Mouse (Mus musculus) regulatory T cell (primary cell): ENCODE measurements around the gene Cpne1.

Source experiments
- in situ Hi-C: fragments of 300-600 bp; cut with MboI, MseI; formaldehyde crosslinking; loops from one replicate; pipeline ENCODE4 v1.15.1; 2025; ENCODE audit warnings: high pct_unique_total_duplicates

Gene Cpne1

DNA sequence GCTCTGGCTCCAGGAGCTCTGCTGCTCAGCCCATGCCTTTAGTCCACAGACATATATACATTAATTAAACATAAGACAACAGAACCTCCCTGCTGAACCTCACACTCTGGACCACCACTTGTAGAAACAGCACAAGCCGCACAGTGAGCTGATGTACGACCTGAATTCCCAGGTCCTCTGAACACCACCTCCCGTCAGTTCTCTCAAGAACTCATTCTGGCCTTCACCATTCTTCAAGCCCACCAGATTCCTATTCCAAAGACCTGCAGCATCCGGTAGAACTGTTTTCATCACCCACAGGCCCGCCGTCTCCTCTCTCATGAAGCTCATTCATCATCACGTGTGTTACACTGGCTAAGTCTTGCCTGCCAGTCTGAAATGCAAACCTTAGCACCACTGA lies 31.4 kb downstream of the Cpne1 start:
- in situ Hi-C loops: no loop called here

DNA sequence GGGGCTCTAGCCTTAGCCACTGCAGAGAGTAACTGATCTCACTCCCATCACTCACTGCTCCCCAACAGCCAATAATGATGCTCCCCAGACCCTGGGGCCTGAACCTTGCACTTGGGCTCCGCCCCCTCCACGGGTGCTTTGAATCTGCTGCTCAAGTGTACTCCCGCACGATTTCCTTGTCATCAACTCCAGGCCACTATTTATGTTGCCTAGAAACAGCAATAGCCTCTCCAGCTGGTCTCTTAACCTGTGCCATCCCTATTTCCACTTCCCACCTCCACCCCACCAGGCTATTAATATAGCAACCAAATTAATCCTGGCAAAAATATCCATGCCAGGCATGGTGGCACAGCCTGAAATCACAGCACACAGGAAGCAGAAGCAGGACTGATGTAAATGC lies 32.1 kb downstream of the Cpne1 start:
- in situ Hi-C loops: no loop called here

DNA sequence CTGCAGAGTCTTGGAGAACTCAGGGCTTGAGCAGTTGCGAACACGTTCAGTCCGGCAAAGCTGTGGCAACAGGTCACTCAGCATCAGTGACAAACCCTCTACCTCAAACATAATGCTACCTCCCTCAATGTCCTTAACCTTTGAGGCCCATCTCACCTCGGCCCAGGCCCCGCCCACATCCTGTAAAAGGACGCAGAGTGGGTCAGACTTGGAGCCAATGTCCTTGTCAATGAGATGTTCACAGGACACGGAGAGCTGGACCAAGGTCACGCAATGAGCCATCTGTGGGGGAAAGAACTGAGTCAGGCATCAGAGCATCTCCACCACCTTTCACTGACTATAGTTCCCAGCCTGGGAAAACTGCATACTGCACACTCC lies 32.6 kb downstream of the Cpne1 start:
- in situ Hi-C loops: no loop called here

DNA sequence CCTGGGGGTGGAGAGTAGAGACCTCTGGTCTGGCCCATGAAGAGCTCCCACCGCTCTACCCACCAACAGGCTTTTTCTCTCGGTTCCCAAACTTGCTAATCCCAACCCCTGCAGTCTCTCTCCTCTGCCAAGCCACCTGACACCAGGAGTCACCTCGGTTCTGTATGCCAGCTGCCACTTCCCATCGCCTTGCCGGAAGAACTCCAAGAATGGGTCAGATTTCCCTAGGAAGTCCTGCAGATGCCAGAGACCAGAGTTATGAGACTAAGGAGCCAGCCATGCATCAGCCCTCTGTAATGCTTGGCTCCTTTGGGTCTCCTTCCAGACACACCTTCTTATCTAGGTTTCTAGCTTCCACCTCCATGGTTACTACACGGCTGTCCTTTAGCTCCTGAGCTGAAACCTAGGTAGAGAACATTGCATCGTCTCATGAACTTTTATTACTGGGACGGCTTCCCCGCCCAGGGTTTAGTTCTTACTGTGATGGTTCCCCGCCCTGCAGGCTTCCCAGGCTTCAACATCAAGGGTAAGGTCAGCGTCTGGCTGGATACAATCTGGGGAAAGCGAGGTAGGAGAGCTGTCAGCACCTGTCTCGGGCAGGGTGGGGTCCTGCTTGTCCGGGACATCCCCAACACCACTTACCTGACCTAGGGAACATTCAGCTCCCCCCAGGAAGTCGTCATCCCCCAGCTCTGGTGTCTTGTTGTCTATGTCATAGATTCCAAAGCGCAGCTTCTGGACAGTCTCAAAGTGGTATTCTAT lies 33.2 kb downstream of the Cpne1 start:
- in situ Hi-C loops: no loop called here

DNA sequence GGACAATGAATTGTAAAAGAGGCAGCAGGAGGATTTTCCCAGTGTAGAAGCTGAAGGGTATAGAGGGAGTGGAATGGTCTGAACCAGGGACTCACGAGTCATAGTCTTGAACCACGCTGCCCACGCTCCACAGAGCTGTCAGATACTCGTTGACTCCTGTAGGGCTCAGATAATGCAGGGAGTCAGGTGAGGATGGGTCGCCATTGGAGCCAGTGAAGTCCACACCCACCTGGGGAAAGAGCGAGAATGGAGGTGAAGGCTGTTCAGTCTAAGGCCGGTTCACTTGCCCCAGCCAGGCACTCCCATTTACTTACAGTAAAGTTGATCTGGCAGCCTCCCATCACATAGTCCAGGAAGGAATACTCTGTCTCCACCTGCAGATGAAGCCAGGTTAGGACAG lies 34.3 kb downstream of the Cpne1 start:
- in situ Hi-C loops: no loop called here

DNA sequence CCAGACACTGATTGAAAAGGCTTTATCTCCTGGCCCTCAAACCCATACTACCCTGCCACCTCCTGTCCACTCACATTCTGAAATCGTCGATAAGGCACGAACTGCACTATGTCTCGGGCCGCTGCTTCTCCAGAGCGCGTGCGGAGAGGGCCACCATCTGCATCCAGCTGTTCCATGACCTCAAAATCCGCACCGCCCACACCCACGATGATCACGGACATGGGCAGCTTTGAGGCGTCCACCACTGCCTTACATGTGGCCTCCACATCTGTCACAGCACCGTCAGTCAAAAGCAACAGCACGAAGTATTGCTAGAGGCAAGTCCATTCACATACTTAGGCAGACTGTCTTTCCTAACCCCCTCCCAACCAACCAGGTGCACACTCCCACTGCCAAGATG lies 38.0 kb downstream of the Cpne1 start:
- in situ Hi-C loops: no loop called here

DNA sequence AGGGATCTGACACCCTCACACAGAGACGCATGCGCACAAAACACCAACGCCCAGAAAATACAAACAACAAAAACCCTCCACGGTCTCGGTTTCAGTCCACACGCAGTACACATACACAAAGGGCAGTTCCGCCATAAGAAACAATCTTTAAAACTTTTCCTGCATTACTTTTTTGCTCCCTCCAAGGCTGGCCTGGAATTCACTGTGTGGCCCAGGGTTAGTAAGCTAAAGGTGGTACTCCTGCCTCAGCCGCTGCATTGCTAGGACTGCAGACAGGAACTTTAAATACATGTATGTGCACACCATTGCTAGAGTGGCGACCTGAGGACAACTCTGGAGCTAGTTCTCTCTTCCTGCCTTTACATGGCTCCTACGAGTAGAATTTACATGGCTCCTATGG lies 40.5 kb downstream of the Cpne1 start:
- in situ Hi-C loops: no loop called here

DNA sequence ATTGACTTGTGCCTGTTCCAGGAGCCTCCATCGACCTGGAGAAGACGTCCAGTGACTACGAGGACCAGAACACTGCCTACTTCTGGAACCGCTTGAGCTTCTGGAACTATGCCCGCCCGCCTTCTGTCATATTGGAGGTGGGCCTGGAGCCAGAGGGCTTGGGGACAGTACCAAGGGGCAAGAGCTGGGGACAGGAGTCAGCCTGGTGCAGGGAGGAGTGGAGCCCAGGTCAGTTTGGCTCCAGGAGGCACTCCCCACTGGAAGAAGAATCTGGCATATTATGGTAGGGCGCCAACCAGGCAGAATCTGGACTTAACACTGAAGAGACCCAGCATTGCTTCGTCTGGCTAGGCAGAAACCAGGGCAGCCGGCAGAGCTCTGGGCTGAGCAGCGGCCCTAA lies 43.8 kb downstream of the Cpne1 start:
- in situ Hi-C loops: no loop called here

DNA sequence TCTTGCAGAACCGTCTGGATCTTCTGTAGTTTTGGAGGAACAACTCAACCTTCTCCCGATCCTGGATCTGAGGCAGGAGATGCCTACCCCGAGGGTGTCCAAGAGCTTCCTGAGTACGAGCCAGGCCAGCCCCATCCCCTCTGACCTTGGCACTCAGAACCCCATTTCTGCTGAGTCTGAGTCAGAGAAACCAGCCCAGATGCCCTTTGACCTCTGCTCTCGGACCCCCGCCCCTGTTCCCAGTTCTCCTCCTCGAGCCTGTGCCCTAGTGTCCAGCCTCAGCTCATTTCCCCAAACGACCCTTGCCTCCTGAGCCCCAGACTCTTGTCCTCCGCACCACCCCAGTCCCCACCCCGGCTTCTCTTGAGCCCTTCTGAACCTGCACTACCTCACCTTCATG lies 45.6 kb downstream of the Cpne1 start:
- in situ Hi-C loops: no loop called here

DNA sequence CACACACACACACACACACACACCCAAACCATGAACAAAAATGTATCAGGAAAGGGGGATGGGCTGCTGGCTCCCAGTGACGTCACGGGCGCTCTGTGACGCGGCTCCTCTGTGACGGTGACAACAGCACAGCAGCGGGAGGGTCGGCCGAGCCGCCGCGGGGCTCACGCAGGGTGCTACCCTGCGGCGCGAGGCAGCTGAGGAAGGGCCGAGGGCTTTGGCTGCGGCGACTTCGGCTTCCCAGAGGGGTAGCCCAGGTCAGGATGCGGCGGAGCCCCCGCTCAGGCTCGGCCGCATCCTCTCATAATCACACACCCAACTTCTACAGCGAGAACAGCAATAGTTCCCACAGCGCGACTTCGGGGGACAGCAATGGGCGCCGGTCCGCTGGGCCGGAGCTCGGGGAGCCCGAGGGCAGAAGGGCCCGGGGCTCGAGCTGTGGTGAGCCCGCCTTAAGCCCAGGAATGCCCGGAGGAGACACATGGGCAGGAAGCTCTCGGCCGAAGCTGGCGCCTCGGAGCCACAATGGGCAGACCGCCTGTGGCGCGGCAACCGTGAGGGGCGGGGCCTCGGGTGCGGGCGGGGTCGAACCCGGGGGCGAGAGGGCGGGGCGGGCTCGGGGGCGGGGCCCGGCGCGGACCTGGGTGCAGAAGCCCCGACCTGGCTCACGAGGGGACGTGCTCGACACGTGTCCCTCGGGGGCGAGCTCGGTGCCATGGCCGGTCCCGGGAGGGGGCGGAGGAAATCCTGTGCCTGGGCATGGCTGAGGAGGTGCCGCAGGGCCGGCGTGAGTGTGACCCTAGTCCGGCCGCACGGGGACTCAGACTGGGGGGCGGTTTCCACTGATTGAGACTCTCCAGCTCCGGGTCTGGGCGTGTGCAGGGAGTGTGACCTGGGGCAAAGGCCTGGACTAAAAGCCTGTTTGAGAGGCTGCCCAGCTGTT lies 46.4 kb downstream of the Cpne1 start, which contains the start of gene Spag4:
Gene Spag4 (plus strand): TSS at position 77 of the 943 bp plus-strand sequence.
- in situ Hi-C loops: no loop called here

DNA sequence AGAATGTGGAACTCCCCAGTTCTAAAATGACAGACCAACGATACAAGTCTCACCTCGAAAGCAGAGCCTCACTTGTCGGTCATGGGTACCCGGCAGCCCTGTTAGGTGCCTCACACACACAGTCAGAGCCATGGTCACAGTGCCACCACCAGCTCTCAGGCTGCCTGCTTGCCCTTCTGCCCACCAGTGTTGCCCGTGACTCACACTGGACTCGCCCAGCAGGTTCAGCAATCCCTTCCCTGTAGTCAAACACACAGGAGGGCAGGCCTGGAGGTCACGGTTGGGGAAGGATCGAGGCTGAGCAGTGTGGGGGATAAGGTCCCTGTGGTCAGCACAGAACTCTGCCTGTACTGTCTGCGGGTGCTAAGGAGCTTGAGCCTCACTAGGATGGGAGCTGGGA lies 58.9 kb downstream of the Cpne1 start, which contains the start of gene Fer1l4:
Gene Fer1l4 (minus strand): TSS at position 132 of the 400 bp plus-strand sequence.
- in situ Hi-C loops: loop anchor here (5.0 kb wide), 1 partner anchor 41 kb away; no protein-coding TSS in a partner anchor

DNA sequence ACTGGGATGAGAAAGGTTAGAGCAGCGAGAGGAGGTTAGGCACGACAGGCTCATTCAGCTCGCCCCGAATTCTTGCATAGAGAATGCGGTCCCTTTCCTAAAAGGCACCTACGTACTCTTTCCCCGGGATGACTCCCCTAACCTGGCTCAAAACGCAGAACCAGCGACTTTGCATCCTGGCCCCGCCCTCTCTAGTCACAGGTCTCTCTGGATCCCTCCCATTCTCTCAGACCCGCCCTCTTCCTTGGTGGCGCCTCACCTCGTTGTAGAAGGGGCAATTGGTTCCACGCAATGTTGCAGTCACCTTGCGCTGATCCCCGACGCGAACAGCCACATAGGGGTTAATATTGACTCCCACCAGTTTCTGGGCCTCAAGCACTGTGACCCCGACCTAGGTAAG lies 63.8 kb downstream of the Cpne1 start:
- in situ Hi-C loops: no loop called here

DNA sequence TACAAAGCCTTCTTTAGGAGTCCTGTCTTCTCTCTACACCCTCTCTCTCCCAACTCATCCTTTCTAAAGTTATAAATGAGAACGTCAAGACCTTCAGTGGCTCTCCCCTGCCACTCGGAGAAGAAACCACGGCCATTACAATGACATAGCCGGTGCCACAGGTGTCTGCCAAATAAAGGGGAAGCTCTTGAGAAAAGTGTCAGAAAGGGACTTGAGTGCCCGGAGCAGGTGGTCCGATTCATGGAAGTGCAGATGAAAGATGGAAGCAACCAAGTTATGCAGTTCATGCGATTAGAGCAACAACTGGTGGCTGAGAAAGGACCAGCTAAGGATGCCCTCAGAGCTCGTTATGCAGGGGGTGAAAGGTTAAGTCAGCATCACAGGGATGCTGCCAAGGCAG lies 68.9 kb downstream of the Cpne1 start:
- in situ Hi-C loops: no loop called here

DNA sequence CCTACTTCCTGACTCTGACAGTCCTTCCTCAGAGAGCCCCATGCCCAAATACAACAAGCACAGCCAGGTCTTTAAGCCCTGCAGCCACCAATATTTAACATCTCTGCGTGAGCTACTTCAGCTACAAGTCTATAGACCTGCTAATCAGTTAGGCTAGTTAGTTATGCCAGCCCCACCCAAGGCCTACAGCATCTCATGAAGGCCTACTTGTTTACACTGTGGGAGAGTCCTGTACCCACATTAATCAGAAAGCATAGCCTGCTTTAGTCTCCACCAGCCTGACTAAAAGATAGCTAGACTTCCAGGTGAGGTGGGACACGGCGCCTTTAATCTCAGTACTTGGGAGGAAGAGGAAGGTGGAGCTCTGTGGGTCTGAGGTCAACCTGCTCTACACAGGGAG lies 72.4 kb downstream of the Cpne1 start:
- in situ Hi-C loops: no loop called here

DNA sequence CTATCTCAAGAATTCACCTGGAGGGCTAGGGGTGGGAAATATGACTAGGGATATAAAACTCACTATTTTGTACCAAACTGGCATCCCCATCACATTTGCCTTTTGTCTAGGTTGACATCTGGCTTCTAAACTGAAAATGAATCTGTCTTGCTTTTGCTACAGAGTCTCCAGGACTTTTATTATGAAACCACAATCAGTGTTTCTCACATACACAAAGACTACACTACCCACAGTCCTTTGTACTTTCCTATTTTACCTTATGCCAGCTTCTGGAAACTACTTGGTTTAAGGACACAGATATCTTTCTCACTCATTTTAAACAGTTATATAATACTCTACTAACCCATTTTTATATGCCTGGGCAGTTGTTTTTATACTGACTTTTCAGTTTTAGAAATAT lies 86.3 kb downstream of the Cpne1 start:
- in situ Hi-C loops: no loop called here
